In the genomic region with DNA sequence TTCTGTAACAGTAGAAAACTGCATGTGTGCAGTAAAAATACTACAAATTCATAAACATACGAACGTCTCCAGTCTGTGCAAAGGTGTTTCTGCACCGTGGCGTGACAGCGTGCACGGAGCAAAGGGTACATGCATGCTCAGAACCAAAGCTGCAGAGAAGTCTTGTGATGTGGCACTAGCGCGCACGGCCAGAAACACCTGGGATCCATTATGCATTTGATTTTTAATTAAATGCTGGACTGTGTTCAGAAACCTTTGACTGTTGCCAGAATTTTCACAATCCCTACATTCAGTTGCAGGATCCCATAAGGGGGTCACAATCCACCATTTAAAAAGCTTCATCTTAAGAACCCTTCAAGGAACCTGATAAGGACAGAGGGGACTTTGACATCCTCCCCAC, we compare ENCODE assay signal across 29 mouse cellular contexts.
"Had no signal": no experiment of that assay in that cellular context is flagged by ENCODE, and none has a peak within 500 bp of the region (broad histone marks: within the 10 kb centered on the region; RNA-seq: fewer than 3 reads in every experiment).

No protein-coding gene starts in this region.

- H3K27ac ChIP-seq: embryonic facial prominence, embryonic 12.5 days; embryonic facial prominence, embryonic 13.5 days; embryonic facial prominence, embryonic 15.5 days; forebrain, embryonic 10.5 days; forebrain, embryonic 12.5 days; forebrain, embryonic 13.5 days; forebrain, embryonic 15.5 days; gastrocnemius, adult 2 months; heart, adult 2 months had no signal

- ATAC-seq: forebrain, embryonic 13.5 days; forebrain, embryonic 14.5 days; forebrain, embryonic 15.5 days; forebrain, embryonic 16.5 days; forebrain, postnatal 0 days had no signal

- H3K9me3 ChIP-seq: embryonic facial prominence, embryonic 12.5 days; embryonic facial prominence, embryonic 13.5 days; embryonic facial prominence, embryonic 15.5 days; forebrain, embryonic 10.5 days; forebrain, embryonic 12.5 days; forebrain, embryonic 13.5 days; forebrain, embryonic 15.5 days had no signal

- H3K4me2 ChIP-seq: embryonic facial prominence, embryonic 12.5 days; embryonic facial prominence, embryonic 13.5 days; embryonic facial prominence, embryonic 15.5 days; forebrain, embryonic 12.5 days; forebrain, embryonic 13.5 days; forebrain, embryonic 15.5 days had no signal

- H3K27me3 ChIP-seq: embryonic facial prominence, embryonic 12.5 days; embryonic facial prominence, embryonic 13.5 days; embryonic facial prominence, embryonic 15.5 days; forebrain, embryonic 15.5 days had no signal

- H3K4me3 ChIP-seq: embryonic facial prominence, embryonic 12.5 days; embryonic facial prominence, embryonic 13.5 days; embryonic facial prominence, embryonic 15.5 days; erythroblast, embryonic 14.5 days; forebrain, embryonic 10.5 days; forebrain, embryonic 12.5 days; forebrain, embryonic 13.5 days; forebrain, embryonic 15.5 days; gastrocnemius, adult 2 months; heart, adult 2 months had no signal

- H3K36me3 ChIP-seq: forebrain, embryonic 10.5 days; forebrain, embryonic 12.5 days; forebrain, embryonic 15.5 days had no signal

- H3K9ac ChIP-seq: embryonic facial prominence, embryonic 12.5 days; embryonic facial prominence, embryonic 13.5 days; embryonic facial prominence, embryonic 15.5 days; forebrain, embryonic 12.5 days; forebrain, embryonic 13.5 days; forebrain, embryonic 15.5 days; forebrain, postnatal 0 days had no signal

- H3K4me1 ChIP-seq: embryonic facial prominence, embryonic 12.5 days; embryonic facial prominence, embryonic 15.5 days; forebrain, embryonic 10.5 days; forebrain, embryonic 12.5 days; forebrain, embryonic 13.5 days; forebrain, embryonic 15.5 days had no signal

- DNase-seq: cerebellum, adult 18-20 months; cerebellum, adult 2 months; cerebellum, adult 8-10 months; cerebellum, adult 9-10 months; cerebellum, adult 9-11 months; cerebellum, postnatal 10 days; cerebellum, postnatal 14 days; cerebellum, postnatal 25 days; cerebellum, postnatal 36 days; embryo, embryonic 11 days; forebrain, postnatal 0 days; gastrocnemius, adult 2 months; gastrocnemius, postnatal 10 days; gastrocnemius, postnatal 14 days; gastrocnemius, postnatal 25 days; gastrocnemius, postnatal 36 days; heart, adult 11 months; heart, adult 18-20 months; heart, adult 2 months had no signal
